Mouse (Mus musculus): ENCODE measurements around the gene Gpsm2.
A peak's percentile ranks its signal among the peaks of the same experiment; 100 is the strongest.
"Not testable (repeated sequence)": the region's sequence is repeated elsewhere in the genome, so short reads cannot be mapped to it uniquely, and the experiment has no call there.

GRCm38 (mm10) chr3:108683597-108683996 is 38.5 kb downstream of the Gpsm2 start:
- not testable (repeated sequence) for TF ChIP-seq TBP (conservative IDR thresholded peaks at IDR 0.05; ENCODE audit: low read depth, low read length); MXI1 (IDR thresholded peaks at IDR 0.05; ENCODE audit: low read depth, low read length); USF2 (conservative IDR thresholded peaks at IDR 0.05; ENCODE audit: low read depth, low read length); SMC3 (IDR thresholded peaks at IDR 0.05; ENCODE audit: low read depth, low read length)
- TF ChIP-seq MAFK (IDR thresholded peaks at IDR 0.05; ENCODE audit: insufficient replicate concordance, low read length): 0 out of 2 replicates have a peak, but pooled peaks have one; percentile 19
